Mouse (Mus musculus) Muller cell, postnatal 12 days (primary cell): Measurements from ENCODE around the gene H2-Oa.
"Not testable (repeated sequence)": the region's sequence is repeated elsewhere in the genome, so short reads cannot be mapped to it uniquely, and the experiment has no call there.

ENCODE experiments used
- DNase-seq: peaks from one replicate; pipeline ENCODE4 v3.0.0-alpha.2; 2015; ENCODE audit errors: inconsistent ontology term

H2-Oa gene

GRCm38 (mm10) chr17:34143033-34143432, 50.9 kb downstream of the H2-Oa start, which contains the start of gene H2-DMb2:
Gene H2-DMb2, plus strand, starts transcription at chr17:34143307.
- no peak for DNase-seq

- no peak for DNase-seq
These were observed 51.3 kb downstream of the H2-Oa start for GRCm38 (mm10) chr17:34143461-34143860.

- not testable (repeated sequence) for DNase-seq
These were observed 52.1 kb downstream of the H2-Oa start for GRCm38 (mm10) chr17:34144221-34144620.
